Comparison of ENCODE assay signal across 12 mouse cellular contexts in genomic region chr3:90313367-90313766, GRCm38 (mm10). TPM values are rescaled to one million over a fixed set of nuclear protein-coding genes. Genes with fewer than 3 reads are reported as not detected.
A peak's percentile ranks its signal among the peaks of the same experiment; 100 is the strongest.
DNase-seq lines count a peak whose midpoint lies in the region; ATAC-seq and TF ChIP-seq lines count a peak whose summit lies in the region.
"Had no signal": no experiment of that assay in that cellular context is flagged by ENCODE, and none has a peak within 500 bp of the region (broad histone marks: within the 10 kb centered on the region; RNA-seq: fewer than 3 reads in every experiment).

No protein-coding gene starts in this region.

- no peak for TF ChIP-seq POLR2A in kidney, adult 2 months (IDR thresholded peaks at IDR 0.05; ENCODE audit: low read depth, low read length)

- H3K27me3 ChIP-seq in kidney, adult 2 months (replicated peaks; ENCODE audit: control insufficient read depth, insufficient read depth, low read length) = no peaks in the 10 kb centered on the region
- no peaks in the 10 kb centered on the region for H3K27me3 ChIP-seq in liver, postnatal 0 days (ENCODE audit: insufficient read depth, low read length)
- no peaks in the 10 kb centered on the region for H3K27me3 ChIP-seq in heart, embryonic 10.5 days (ENCODE audit: insufficient read depth, poor library complexity, severe bottlenecking)
- no peaks in the 10 kb centered on the region for H3K27me3 ChIP-seq in heart, embryonic 12.5 days (replicated peaks)
- H3K27me3 ChIP-seq: limb, embryonic 15.5 days had no signal

- peak; percentile 23; the same call in 1 of the 2 replicates for TF ChIP-seq CTCF in kidney, adult 2 months (conservative IDR thresholded peaks at IDR 0.05; ENCODE audit: insufficient read depth, insufficient read length, low read depth, low read length)
- TF ChIP-seq CTCF in liver, postnatal 0 days (IDR thresholded peaks at IDR 0.05; ENCODE audit: low read depth) = peak; percentile 55

- H3K27ac ChIP-seq in kidney, adult 2 months (ENCODE audit: insufficient read depth, low read depth, low read length) = no peak overlapping the region
- H3K27ac ChIP-seq in liver, postnatal 0 days (ENCODE audit: low read depth) = no peak overlapping the region
- H3K27ac ChIP-seq in heart, embryonic 10.5 days = no peak overlapping the region
- no peak overlapping the region for H3K27ac ChIP-seq in heart, embryonic 12.5 days (ENCODE audit: poor library complexity, severe bottlenecking)
- H3K27ac ChIP-seq: limb, embryonic 15.5 days had no signal

- no peaks in the 10 kb centered on the region for H3K36me3 ChIP-seq in kidney, adult 2 months (ENCODE audit: control insufficient read depth, insufficient read depth, low read length)
- no peaks in the 10 kb centered on the region for H3K36me3 ChIP-seq in liver, postnatal 0 days (replicated peaks; ENCODE audit: insufficient read depth, low read length)
- no peaks in the 10 kb centered on the region for H3K36me3 ChIP-seq in heart, embryonic 10.5 days
- no peaks in the 10 kb centered on the region for H3K36me3 ChIP-seq in heart, embryonic 12.5 days
- H3K36me3 ChIP-seq: limb, embryonic 15.5 days had no signal

- H3K9ac ChIP-seq in liver, postnatal 0 days (replicated peaks) = no peak overlapping the region
- no peak overlapping the region for H3K9ac ChIP-seq in heart, embryonic 12.5 days
- H3K9ac ChIP-seq: limb, embryonic 15.5 days had no signal

- no peak overlapping the region for H3K4me2 ChIP-seq in liver, postnatal 0 days (ENCODE audit: low read depth, low read length)
- H3K4me2 ChIP-seq in heart, embryonic 12.5 days = no peak overlapping the region
- H3K4me2 ChIP-seq: limb, embryonic 15.5 days had no signal

- no peaks in the 10 kb centered on the region for H3K9me3 ChIP-seq in liver, postnatal 0 days (ENCODE audit: low read length)
- H3K9me3 ChIP-seq in heart, embryonic 10.5 days = no peaks in the 10 kb centered on the region
- no peaks in the 10 kb centered on the region for H3K9me3 ChIP-seq in heart, embryonic 12.5 days (replicated peaks)
- H3K9me3 ChIP-seq: limb, embryonic 15.5 days had no signal

- no peak overlapping the region for H3K4me3 ChIP-seq in kidney, adult 2 months (ENCODE audit: insufficient read depth, low read depth, low read length)
- H3K4me3 ChIP-seq in liver, postnatal 0 days (ENCODE audit: low read depth, low read length) = no peak overlapping the region
- no peak overlapping the region for H3K4me3 ChIP-seq in heart, embryonic 10.5 days
- H3K4me3 ChIP-seq in heart, embryonic 12.5 days = no peak overlapping the region
- H3K4me3 ChIP-seq: limb, embryonic 15.5 days had no signal

- no peak for TF ChIP-seq EP300 in liver, postnatal 0 days (IDR thresholded peaks at IDR 0.05; ENCODE audit: low read depth)

- H3K4me1 ChIP-seq in kidney, adult 2 months (ENCODE audit: control insufficient read depth, insufficient read depth, low read length) = no peaks in the 10 kb centered on the region; the same call in none of the 2 replicates
- peaks cover 3% of the 10 kb centered on the region; the same call in 1 of the 2 replicates for H3K4me1 ChIP-seq in liver, postnatal 0 days (ENCODE audit: insufficient read depth)
- H3K4me1 ChIP-seq in heart, embryonic 10.5 days = peaks cover 6% of the 10 kb centered on the region; the same call in 1 of the 2 replicates
- 0 out of 2 replicates have a peak, but pooled peaks cover 6% of the 10 kb centered on the region for H3K4me1 ChIP-seq in heart, embryonic 12.5 days (replicated peaks)
- H3K4me1 ChIP-seq: limb, embryonic 15.5 days had no signal

- ATAC-seq in liver, postnatal 0 days = no peak
- no peak for ATAC-seq in heart, embryonic 12.5 days (ENCODE audit: insufficient number of reproducible peaks, low FRiP score)
- ATAC-seq: forebrain, embryonic 16.5 days had no signal

- no peak for DNase-seq in kidney, adult 2 months
- no peak for DNase-seq in kidney, adult 18-20 months
- DNase-seq in A20 (ENCODE audit: low read depth, low spot score) (peak; percentile 57), NIH3T3 (ENCODE audit: low read depth) (peak; percentile 20)
- DNase-seq in liver, postnatal 0 days = no peak
- DNase-seq in heart, embryonic 10.5 days (ENCODE audit: low spot score) = no peak
- no peak for DNase-seq in right cerebral cortex, postnatal 4 days
- DNase-seq: cerebellum, postnatal 10 days; kidney, postnatal 4 days had no signal

RNA-seq across cellular contexts. Expression of gene Gatad2b, which starts 20.4 kb away (rescaled TPM):
- 18.5 and 18.6 TPM in 2 replicates for polyA plus RNA-seq in kidney, adult 2 months (2012; rRNA removed)
- 2.3 and 3.1 TPM in 2 replicates for polyA plus RNA-seq in liver, postnatal 0 days (2015; fragmentation: Nextera tagmentation; extraction: Ambion mirVana)
- polyA plus RNA-seq in heart, embryonic 10.5 days (2016; fragmentation: Nextera tagmentation; extraction: Ambion mirVana) = 10.6 and 11.8 TPM in 2 replicates
- polyA plus RNA-seq in heart, embryonic 12.5 days (2016; fragmentation: Nextera tagmentation; extraction: Ambion mirVana) = 8.5 and 10.0 TPM in 2 replicates

RNA-seq across cellular contexts. Expression of gene Dennd4b, which starts 48.4 kb away (rescaled TPM):
- 12.3 and 13.6 TPM in 2 replicates for polyA plus RNA-seq in kidney, adult 2 months (2012; rRNA removed)
- 2.0 TPM in 2 replicates for polyA plus RNA-seq in liver, postnatal 0 days (2015; fragmentation: Nextera tagmentation; extraction: Ambion mirVana)
- 4.6 and 7.0 TPM in 2 replicates for polyA plus RNA-seq in heart, embryonic 10.5 days (2016; fragmentation: Nextera tagmentation; extraction: Ambion mirVana)
- 6.1 and 8.2 TPM in 2 replicates for polyA plus RNA-seq in heart, embryonic 12.5 days (2016; fragmentation: Nextera tagmentation; extraction: Ambion mirVana)

RNA-seq across cellular contexts. Expression of gene Crtc2, which starts 59.4 kb away (rescaled TPM):
- polyA plus RNA-seq in kidney, adult 2 months (2012; rRNA removed) = 48.2 and 57.6 TPM in 2 replicates
- 6.6 and 7.9 TPM in 2 replicates for polyA plus RNA-seq in liver, postnatal 0 days (2015; fragmentation: Nextera tagmentation; extraction: Ambion mirVana)
- 14.4 and 21.6 TPM in 2 replicates for polyA plus RNA-seq in heart, embryonic 10.5 days (2016; fragmentation: Nextera tagmentation; extraction: Ambion mirVana)
- 14.6 and 18.7 TPM in 2 replicates for polyA plus RNA-seq in heart, embryonic 12.5 days (2016; fragmentation: Nextera tagmentation; extraction: Ambion mirVana)

Comparison
In these comparisons a context has a peak if more than half of its experiments do, and no peak if none do; other contexts are left out.
1. DNase-seq: peak in A20 (single experiment) and NIH3T3 (single experiment); none in kidney, adult 2 months (single experiment), kidney, adult 18-20 months (single experiment), liver, postnatal 0 days (single experiment), heart, embryonic 10.5 days (single experiment) and right cerebral cortex, postnatal 4 days (single experiment).